Mouse (Mus musculus): ENCODE data around the gene Slc15a2. TPM values are rescaled to one million over a fixed set of nuclear protein-coding genes. Genes with fewer than 3 reads are reported as not detected.

The Slc15a2 gene
- total RNA-seq, 2 experiments from 2014 or later, result 36.9 to 37.6 TPM

- intact Hi-C loops (cut with DNase I), result no loop called here
- DNase-seq (ENCODE audit: low spot score in 2 of 2), result no peak
Observed at GRCm38 (mm10) chr16:36708751-36709150, 76.0 kb downstream of the Slc15a2 start.

DNA sequence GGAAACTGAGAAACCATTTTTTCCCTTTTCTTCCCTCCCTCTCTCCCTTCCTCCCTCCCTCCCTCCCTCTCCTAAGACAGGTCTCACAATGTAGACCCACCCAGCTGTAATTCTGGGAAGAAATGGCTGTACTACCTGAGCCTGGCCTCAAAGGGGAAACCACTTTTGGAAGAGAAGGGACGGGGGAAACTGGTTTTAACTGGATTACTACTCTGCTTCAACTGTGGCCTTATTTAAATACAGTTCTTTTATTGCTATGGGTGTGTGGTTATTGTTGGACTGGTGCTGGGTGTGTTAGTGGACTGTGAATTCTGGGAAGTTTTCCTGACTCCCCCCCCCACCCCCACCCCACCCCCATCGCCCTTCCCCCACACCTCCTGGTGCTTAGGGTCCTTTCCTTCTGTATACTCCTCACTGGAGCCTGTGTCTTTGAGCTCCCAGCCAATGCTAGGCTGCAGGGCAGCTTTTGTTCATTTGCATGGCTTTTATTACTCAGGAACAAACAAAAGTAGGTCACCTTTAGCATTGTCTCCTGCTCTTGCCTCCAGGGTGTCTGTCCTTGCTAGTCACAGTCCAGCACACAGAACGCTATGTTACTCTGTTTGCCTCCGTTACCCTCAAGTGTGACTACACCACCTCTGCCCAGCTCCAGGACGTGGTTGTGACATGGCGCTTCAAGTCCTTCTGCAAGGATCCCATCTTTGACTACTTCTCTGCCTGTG is 76.9 kb downstream of the Slc15a2 start:
- no peak for DNase-seq (ENCODE audit: low spot score in 2 of 2)
- intact Hi-C loops (cut with DNase I), result no loop called here

DNA sequence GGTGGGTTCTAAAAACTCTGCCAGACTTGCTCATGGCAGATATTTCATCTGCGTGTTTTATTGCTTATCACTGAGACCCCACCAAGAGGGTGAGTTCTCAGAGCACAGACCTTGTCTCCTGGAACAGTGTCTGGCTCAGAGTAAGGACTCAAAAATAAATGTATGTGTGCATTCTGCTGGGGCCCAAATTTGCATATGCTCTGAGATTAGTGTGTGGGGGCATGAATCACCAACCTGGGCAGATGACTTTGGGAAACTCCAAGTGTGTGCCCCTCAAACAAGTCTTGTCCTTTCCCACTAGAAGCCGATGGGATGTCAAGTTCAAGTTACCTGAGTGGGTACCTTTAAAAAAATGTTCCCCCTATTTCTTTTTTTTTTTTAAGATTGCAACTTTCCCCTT is 84.3 kb downstream of the Slc15a2 start:
- intact Hi-C loops (cut with DNase I), result no loop called here

More for the DNA sequence above, 84.3 kb downstream of the Slc15a2 start:
- DNase-seq (ENCODE audit: low spot score in 2 of 2), result no peak

Small RNA genes within 50 kb of the gene (microRNA-seq; reads per million reads assigned to microRNA genes)
- 0 reads per million in 2 experiments for gene Gm22617

Other genes starting within 250 kb of the Slc15a2 start
- 1 to 10 TPM; 3.3 to 7.1 TPM for gene Casr, start 222.8 kb downstream of the Slc15a2 start, total RNA-seq (2021)
- gene Cd86, start 118.9 kb downstream of the Slc15a2 start, total RNA-seq (2021), result 1 to 10 TPM; 1.4 to 1.8 TPM
- under 1 TPM; 0.26 to 0.42 TPM for gene Ildr1, start 91.0 kb downstream of the Slc15a2 start, total RNA-seq (2021)
- 10 to 100 TPM; 25.5 to 32.0 TPM for gene Iqcb1, start 43.4 kb upstream of the Slc15a2 start, total RNA-seq (2021)
- gene Eaf2, start 90.0 kb upstream of the Slc15a2 start, total RNA-seq (2021), result under 1 TPM; 0.37 to 0.97 TPM
- 10 to 100 TPM; 64.0 to 70.2 TPM for gene Golgb1, start 90.2 kb upstream of the Slc15a2 start, total RNA-seq (2021)
- 1 to 10 TPM; 4.1 to 4.2 TPM for gene Hcls1, start 150.0 kb upstream of the Slc15a2 start, total RNA-seq (2021)
- under 1 TPM; 0.11 TPM for gene Fbxo40, start 205.5 kb upstream of the Slc15a2 start, total RNA-seq (2021)
- gene Polq, start 226.8 kb upstream of the Slc15a2 start, total RNA-seq (2021), result 1 to 10 TPM; 1.7 to 1.9 TPM